11 mouse cellular contexts compared by ENCODE assay signal in the genomic region with DNA sequence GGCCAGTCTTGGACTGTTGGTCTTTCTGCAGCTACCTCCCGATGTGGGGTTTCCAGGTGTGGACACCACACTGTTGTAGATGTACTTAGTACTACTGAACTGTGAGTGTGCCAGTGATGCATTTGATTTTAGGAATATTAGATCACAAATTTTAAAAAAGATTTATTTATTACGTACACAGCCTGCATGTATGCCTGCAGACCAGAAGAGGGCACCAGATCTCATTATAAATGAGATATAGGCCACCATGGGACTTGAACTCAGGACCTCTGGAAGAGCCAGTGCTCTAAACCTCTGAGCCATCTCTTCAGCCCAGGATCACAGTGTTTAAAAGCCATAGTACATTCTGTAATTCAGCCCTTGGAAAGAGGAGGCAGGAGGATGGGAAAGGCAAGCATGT. TPM values are rescaled to one million over a fixed set of nuclear protein-coding genes. Genes with fewer than 3 reads are reported as not detected.
DNase-seq lines count a peak whose midpoint lies in the region; ATAC-seq and TF ChIP-seq lines count a peak whose summit lies in the region.
"Had no signal": no experiment of that assay in that cellular context is flagged by ENCODE, and none has a peak within 500 bp of the region (broad histone marks: within the 10 kb centered on the region; RNA-seq: fewer than 3 reads in every experiment).

No protein-coding gene starts in this region.

- no peak overlapping the region for H3K4me3 ChIP-seq in heart, adult 2 months
- H3K4me3 ChIP-seq in heart, embryonic 11.5 days (ENCODE audit: low read depth, low read length): no peak overlapping the region
- no peak overlapping the region for H3K4me3 ChIP-seq in liver, postnatal 0 days (ENCODE audit: low read depth, low read length)
- no peak overlapping the region for H3K4me3 ChIP-seq in CH12.LX (replicated peaks in 1 of 3; ENCODE audit: low read depth in 2 of 3, low read length in 2 of 3, poor library complexity in 1 of 3)
- H3K4me3 ChIP-seq: liver, embryonic 13.5 days had no signal

- H3K79me2 ChIP-seq in heart, adult 2 months (replicated peaks; ENCODE audit: control insufficient read depth, insufficient read depth, low read length): peaks cover 5% of the 10 kb centered on the region
- peaks cover 9% of the 10 kb centered on the region for H3K79me2 ChIP-seq in CH12.LX (replicated peaks; ENCODE audit: control insufficient read depth, extremely low read depth, insufficient read depth, poor library complexity, severe bottlenecking)

- in situ Hi-C loops in CH12.LX (cut with MboI; ENCODE audit: low pct_ligation_motif_present, low pct_unique_long_range_greater_than_20kb, low sequenced_read_pairs): no loop called here

- no peak for TF ChIP-seq POLR2A in heart, adult 2 months (IDR thresholded peaks at IDR 0.05; ENCODE audit: insufficient read depth, low read depth, low read length)
- TF ChIP-seq POLR2A in CH12.LX (IDR thresholded peaks at IDR 0.05; ENCODE audit: low read depth, low read length): no peak

- H3K27me3 ChIP-seq in heart, adult 2 months (ENCODE audit: control insufficient read depth, insufficient read depth, low read length): no peaks in the 10 kb centered on the region
- peaks cover 22% of the 10 kb centered on the region for H3K27me3 ChIP-seq in heart, embryonic 11.5 days (ENCODE audit: control insufficient read depth, insufficient read depth, low read length)
- no peaks in the 10 kb centered on the region for H3K27me3 ChIP-seq in liver, postnatal 0 days (ENCODE audit: insufficient read depth, low read length)
- no peaks in the 10 kb centered on the region for H3K27me3 ChIP-seq in CH12.LX (replicated peaks)

- TF ChIP-seq RAD21 in CH12.LX (IDR thresholded peaks at IDR 0.05; ENCODE audit: low read depth, low read length): peak; percentile 31

- no peak overlapping the region for H3K9ac ChIP-seq in heart, adult 2 months (ENCODE audit: low read depth, low read length)
- no peak overlapping the region for H3K9ac ChIP-seq in heart, embryonic 11.5 days (ENCODE audit: low read depth, low read length)
- no peak overlapping the region for H3K9ac ChIP-seq in liver, postnatal 0 days (replicated peaks)
- H3K9ac ChIP-seq in CH12.LX (ENCODE audit: insufficient read depth, low read depth): no peak overlapping the region
- H3K9ac ChIP-seq: liver, embryonic 13.5 days had no signal

- H3K36me3 ChIP-seq in heart, adult 2 months (ENCODE audit: control insufficient read depth, insufficient read depth, low read length): no peaks in the 10 kb centered on the region
- H3K36me3 ChIP-seq in heart, embryonic 11.5 days (ENCODE audit: control insufficient read depth, insufficient read depth, low read length): peaks cover 9% of the 10 kb centered on the region
- no peaks in the 10 kb centered on the region; the same call in 1 of the 2 replicates for H3K36me3 ChIP-seq in liver, postnatal 0 days (replicated peaks; ENCODE audit: insufficient read depth, low read length)
- H3K36me3 ChIP-seq in CH12.LX (replicated peaks in 1 of 2; ENCODE audit: control insufficient read depth in 1 of 2, insufficient read depth in 1 of 2, low read length in 1 of 2): peaks cover 39 to 71% of the 10 kb centered on the region in 2 experiments

- peak; percentile 77 for TF ChIP-seq CTCF in heart, adult 2 months (IDR thresholded peaks at IDR 0.05)
- peak; percentile 54 for TF ChIP-seq CTCF in liver, postnatal 0 days (IDR thresholded peaks at IDR 0.05; ENCODE audit: low read depth)
- peak; percentile 33 to 53; a peak in 3 of 4 replicates for TF ChIP-seq CTCF in CH12.LX (conservative IDR thresholded peaks at IDR 0.05 in 1 of 2, IDR thresholded peaks at IDR 0.05 in 1 of 2; ENCODE audit: low read depth in 2 of 2, low read length in 2 of 2)

- no peaks in the 10 kb centered on the region for H3K9me3 ChIP-seq in heart, embryonic 11.5 days (replicated peaks; ENCODE audit: control insufficient read depth, low read length)
- H3K9me3 ChIP-seq in liver, postnatal 0 days (ENCODE audit: low read length): no peaks in the 10 kb centered on the region
- peaks cover 12% of the 10 kb centered on the region for H3K9me3 ChIP-seq in CH12.LX (replicated peaks; ENCODE audit: low read length)
- H3K9me3 ChIP-seq: liver, embryonic 13.5 days had no signal

- H3K27ac ChIP-seq in heart, adult 2 months: no peak overlapping the region
- H3K27ac ChIP-seq in heart, embryonic 11.5 days (ENCODE audit: low read depth, low read length): no peak overlapping the region
- no peak overlapping the region for H3K27ac ChIP-seq in liver, postnatal 0 days (ENCODE audit: low read depth)
- H3K27ac ChIP-seq in CH12.LX (ENCODE audit: insufficient read depth, low read depth): no peak overlapping the region
- H3K27ac ChIP-seq: liver, embryonic 13.5 days had no signal

- DNase-seq in heart, adult 2 months: no peak
- no peak for DNase-seq in liver, postnatal 0 days
- DNase-seq in liver (no peak), CH12.LX (ENCODE audit: extremely low read depth) (no peak)
- DNase-seq in naive thymus-derived CD4-positive, alpha-beta T cell, adult 2 months (ENCODE audit: low read depth): peak; percentile 52
- no peak for DNase-seq in gastrocnemius, postnatal 25 days
- DNase-seq: adrenal gland, postnatal 36 days; heart, postnatal 10 days; kidney, adult 8-10 months; liver, embryonic 13.5 days had no signal

- peaks cover 4% of the 10 kb centered on the region for H3K4me1 ChIP-seq in heart, adult 2 months (ENCODE audit: control insufficient read depth, insufficient read depth, low read length)
- peaks cover 21% of the 10 kb centered on the region for H3K4me1 ChIP-seq in heart, embryonic 11.5 days (ENCODE audit: control insufficient read depth, insufficient read depth, low read length)
- peaks cover 14% of the 10 kb centered on the region for H3K4me1 ChIP-seq in liver, postnatal 0 days (ENCODE audit: insufficient read depth)
- peaks cover 3 to 15% of the 10 kb centered on the region in 2 experiments for H3K4me1 ChIP-seq in CH12.LX (ENCODE audit: control insufficient read depth in 1 of 2, insufficient read depth in 2 of 2)

- intact Hi-C loops in heart, adult 2 months (cut with DNase I): loop anchor here (2.0 to 5.0 kb wide), 2 partner anchors 40 to 80 kb away; no protein-coding TSS in a partner anchor

- no peak overlapping the region for H3K4me2 ChIP-seq in heart, embryonic 11.5 days
- H3K4me2 ChIP-seq in liver, postnatal 0 days (ENCODE audit: low read depth, low read length): no peak overlapping the region
- H3K4me2 ChIP-seq in CH12.LX (ENCODE audit: insufficient read depth, low read depth, poor library complexity, severe bottlenecking): no peak overlapping the region
- H3K4me2 ChIP-seq: liver, embryonic 13.5 days had no signal

- dilution Hi-C loops in CH12.LX (cut with MboI; ENCODE audit: extremely low pct_ligation_motif_present, extremely low pct_unique_long_range_greater_than_20kb, low sequenced_read_pairs): no loop called here

- 73% methylated on average over 2 of the region's 2 CpGs for WGBS in heart, adult 2 months
- WGBS in heart, embryonic 11.5 days (ENCODE audit: insufficient replicate concordance): 76% methylated on average over 2 of the region's 2 CpGs
- 74% methylated on average over 2 of the region's 2 CpGs for WGBS in liver, postnatal 0 days (ENCODE audit: insufficient replicate concordance)

- TF ChIP-seq EP300 in heart, adult 2 months (IDR thresholded peaks at IDR 0.05; ENCODE audit: insufficient read depth, low read depth, low read length): no peak
- TF ChIP-seq EP300 in liver, postnatal 0 days (IDR thresholded peaks at IDR 0.05; ENCODE audit: low read depth): no peak
- no peak for TF ChIP-seq EP300 in CH12.LX (IDR thresholded peaks at IDR 0.05; ENCODE audit: low read length)

- ATAC-seq in heart, embryonic 11.5 days (replicated peaks; ENCODE audit: insufficient number of reproducible peaks, low FRiP score, low TSS enrichment): no peak
- ATAC-seq in liver, postnatal 0 days: no peak

TF ChIP-seq in CH12.LX, 34 proteins besides CTCF, POLR2A, EP300 and RAD21 (continues in another document):
- TF ChIP-seq MXI1 (IDR thresholded peaks at IDR 0.05; ENCODE audit: low read depth, low read length): no peak
- 0 out of 2 replicates have a peak, but pooled peaks have one; percentile 12 for TF ChIP-seq SMC3 (IDR thresholded peaks at IDR 0.05; ENCODE audit: low read depth, low read length)

RNA-seq across cellular contexts. Expression of gene Strn4, which starts 3.2 kb away (rescaled TPM):
- total RNA-seq in heart, adult 2 months (2021): 10 to 100 TPM; 55.5 to 56.2 TPM
- 94.2 and 101 TPM in 2 replicates for polyA plus RNA-seq in heart, adult 2 months (2012; rRNA removed)
- polyA plus RNA-seq in heart, embryonic 11.5 days (2014; fragmentation: Nextera tagmentation; extraction: Ambion mirVana): 81.4 and 86.8 TPM in 2 replicates
- 15.9 and 18.4 TPM in 2 replicates for polyA plus RNA-seq in liver, postnatal 0 days (2015; fragmentation: Nextera tagmentation; extraction: Ambion mirVana)
- 57.4 and 63.5 TPM in 2 replicates for total RNA-seq in CH12.LX (2012; rRNA removed)
- total RNA-seq in CH12.LX (2014; rRNA removed): 41.7 and 46.0 TPM in 2 replicates
- 69.7 and 74.5 TPM in 2 replicates for polyA plus RNA-seq in CH12.LX (2012; ENCODE audit: insufficient read length, low read depth)
- 10 to 100 TPM; 13.2 to 22.4 TPM for total RNA-seq in gastrocnemius, postnatal 25 days (2021)

RNA-seq across cellular contexts. Expression of gene Fkrp, which starts 4.0 kb away (rescaled TPM):
- total RNA-seq in heart, adult 2 months (2021): 10 to 100 TPM; 49.5 to 52.8 TPM
- 40.3 and 51.3 TPM in 2 replicates for polyA plus RNA-seq in heart, adult 2 months (2012; rRNA removed)
- polyA plus RNA-seq in heart, embryonic 11.5 days (2014; fragmentation: Nextera tagmentation; extraction: Ambion mirVana): 25.6 and 27.7 TPM in 2 replicates
- 7.4 and 8.7 TPM in 2 replicates for polyA plus RNA-seq in liver, postnatal 0 days (2015; fragmentation: Nextera tagmentation; extraction: Ambion mirVana)
- 19.6 and 20.3 TPM in 2 replicates for total RNA-seq in CH12.LX (2012; rRNA removed)
- total RNA-seq in CH12.LX (2014; rRNA removed): 13.0 and 16.5 TPM in 2 replicates
- polyA plus RNA-seq in CH12.LX (2012; ENCODE audit: insufficient read length, low read depth): 19.6 and 23.4 TPM in 2 replicates
- 10 to 100 TPM; 35.7 to 42.3 TPM for total RNA-seq in gastrocnemius, postnatal 25 days (2021)

RNA-seq across cellular contexts. Expression of gene Prkd2, which starts 30.2 kb away (rescaled TPM):
- total RNA-seq in heart, adult 2 months (2021): 10 to 100 TPM; 15.3 to 19.9 TPM
- 24.5 and 26.2 TPM in 2 replicates for polyA plus RNA-seq in heart, adult 2 months (2012; rRNA removed)
- 10.8 and 11.6 TPM in 2 replicates for polyA plus RNA-seq in heart, embryonic 11.5 days (2014; fragmentation: Nextera tagmentation; extraction: Ambion mirVana)
- 4.3 and 5.0 TPM in 2 replicates for polyA plus RNA-seq in liver, postnatal 0 days (2015; fragmentation: Nextera tagmentation; extraction: Ambion mirVana)
- 18.0 and 18.7 TPM in 2 replicates for total RNA-seq in CH12.LX (2012; rRNA removed)
- 8.6 and 9.8 TPM in 2 replicates for total RNA-seq in CH12.LX (2014; rRNA removed)
- 32.2 and 39.0 TPM in 2 replicates for polyA plus RNA-seq in CH12.LX (2012; ENCODE audit: insufficient read length, low read depth)
- 1 to 10 TPM; 5.0 to 5.3 TPM for total RNA-seq in gastrocnemius, postnatal 25 days (2021)

RNA-seq across cellular contexts. Expression of gene Slc1a5, which starts 31.4 kb away (rescaled TPM):
- 10 to 100 TPM; 20.9 to 26.1 TPM for total RNA-seq in heart, adult 2 months (2021)
- polyA plus RNA-seq in heart, adult 2 months (2012; rRNA removed): 35.6 and 57.0 TPM in 2 replicates
- polyA plus RNA-seq in heart, embryonic 11.5 days (2014; fragmentation: Nextera tagmentation; extraction: Ambion mirVana): 26.9 and 30.1 TPM in 2 replicates
- polyA plus RNA-seq in liver, postnatal 0 days (2015; fragmentation: Nextera tagmentation; extraction: Ambion mirVana): 43.9 and 44.8 TPM in 2 replicates
- total RNA-seq in CH12.LX (2012; rRNA removed) (147 and 174 TPM in 2 replicates), CH12.LX (2014; rRNA removed) (115 TPM in 2 replicates)
- polyA plus RNA-seq in CH12.LX (2012; ENCODE audit: insufficient read length, low read depth): 191 and 245 TPM in 2 replicates
- total RNA-seq in gastrocnemius, postnatal 25 days (2021): 10 to 100 TPM; 14.2 to 47.4 TPM
